Mouse (Mus musculus): Measurements from ENCODE around the gene Sertad4.

- TF ChIP-seq CTCF (IDR thresholded peaks at IDR 0.05; ENCODE audit: low read depth) (no peak), EP300 (optimal IDR thresholded peaks at IDR 0.05) (no peak)
These were observed 14.3 kb downstream of the Sertad4 start for GRCm38 (mm10) chr1:192841094-192841813.
